Mouse (Mus musculus) kidney, postnatal 0 days (tissue): ENCODE data around the gene Mindy4. TPM values are rescaled to one million over a fixed set of nuclear protein-coding genes. Genes with fewer than 3 reads are reported as not detected.

Experiments used
- ATAC-seq: fragments of 200-750 bp; cut with Nextera tagmentation; replicated peaks from 2 replicates; pipeline ENCODE4 v1.8.0; 2017; ENCODE audit warnings: low read depth, moderate number of reproducible peaks, moderate TSS enrichment, moderate library complexity; ENCODE audit not compliant: low FRiP score
- DNase-seq: peaks from one replicate; pipeline ENCODE4 v3.0.0-alpha.2; 2016; ENCODE audit warnings: low spot score
- H3K27ac ChIP-seq: fragments of 300-500 bp; sonication (generic); 2 replicates; pipeline ENCODE4 v1.5.1; 2014; ENCODE audit warnings: mild to moderate bottlenecking
- H3K27me3 ChIP-seq: fragments of 300-500 bp; sonication (generic); 2 replicates; pipeline ENCODE4 v1.6.1; 2014; ENCODE audit warnings: low read length, mixed read lengths; ENCODE audit not compliant: insufficient read depth
- H3K36me3 ChIP-seq: fragments of 300-500 bp; sonication (generic); 2 replicates; pipeline ENCODE4 v1.6.1; 2014; ENCODE audit warnings: low read length, mixed read lengths; ENCODE audit not compliant: insufficient read depth
- H3K4me1 ChIP-seq: fragments of 300-500 bp; sonication (generic); replicated peaks from 2 replicates; pipeline ENCODE4 v1.6.1; 2014; ENCODE audit warnings: antibody characterized with exemption, low read length, mixed read lengths; ENCODE audit not compliant: insufficient read depth
- H3K4me2 ChIP-seq: fragments of 300-500 bp; sonication (generic); 2 replicates; pipeline ENCODE4 v1.6.1; 2014; ENCODE audit warnings: mild to moderate bottlenecking, low read length, moderate library complexity, mixed read lengths
- H3K4me3 ChIP-seq: fragments of 300-500 bp; sonication (generic); replicated peaks from 2 replicates; pipeline ENCODE4 v1.5.1; 2014; ENCODE audit warnings: low read depth, low read length
- H3K9ac ChIP-seq: fragments of 300-500 bp; sonication (generic); 2 replicates; pipeline ENCODE4 v1.6.1; 2014; ENCODE audit warnings: low read depth, low read length
- H3K9me3 ChIP-seq: fragments of 300-500 bp; sonication (generic); replicated peaks from 2 replicates; pipeline ENCODE4 v1.6.1; 2016; ENCODE audit warnings: low read length, inconsistent platforms, mixed read lengths
- CTCF ChIP-seq: IDR thresholded peaks from 2 replicates; pipeline ENCODE4 v1.5.1; 2016; ENCODE audit warnings: antibody characterized with exemption, low read depth, mild to moderate bottlenecking, moderate library complexity
- WGBS: fragments of 180-500 bp; shearing (Covaris S2); extraction: QIAGEN DNeasy Blood & Tissue Kit; methylation state at CpG from one replicate; pipeline ENCODE4 v1.1.7; 2014; 5-methylcytosine and 5-hydroxymethylcytosine counted together
- polyA plus RNA-seq: library from polyadenylated mRNA; unstranded; fragments of >200 nt; fragmentation: Nextera tagmentation; extraction: Ambion mirVana; gene quantifications from 2 replicates; pipeline ENCODE4 v1.2.1, GENCODE M21; 2015

The Mindy4 gene
- polyA plus RNA-seq, 1 experiment from 2014 or later: 11.6 TPM

DNA sequence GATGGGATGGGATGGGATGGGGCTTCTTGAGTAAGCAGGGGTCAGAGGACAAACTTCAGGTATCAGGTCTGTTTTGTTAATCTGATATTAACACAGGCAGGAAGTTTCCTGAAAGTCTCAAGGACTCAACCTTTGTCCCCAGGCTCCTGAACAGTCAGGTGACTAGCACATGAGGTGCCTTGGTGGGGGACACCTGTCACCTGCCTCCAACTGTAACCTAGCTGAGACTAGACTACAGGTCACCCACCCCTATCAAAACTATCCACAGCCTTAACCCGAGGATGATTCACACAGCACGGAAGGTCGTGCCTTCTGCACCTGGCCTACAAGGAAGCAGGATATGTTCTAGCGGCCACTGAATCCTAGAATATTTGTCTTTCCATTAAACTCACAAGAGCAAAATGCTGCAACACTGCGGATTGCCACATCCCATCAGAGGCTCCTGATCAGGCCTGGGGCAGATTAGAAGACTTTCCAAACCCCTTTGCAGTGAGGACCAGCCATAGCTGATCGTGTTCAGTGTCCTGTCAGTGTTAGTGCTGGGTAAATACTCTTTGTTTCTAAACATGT is 147.3 kb downstream of the Mindy4 start:
- 92% methylated on average over 6 of the region's 6 CpGs for WGBS
- Histone ChIP-seq H3K4me3 (no peak overlapping the region), H3K9me3 (no peaks in the 10 kb centered on the region), H3K9ac (no peak overlapping the region), H3K4me2 (no peak overlapping the region), H3K27me3 (no peaks in the 10 kb centered on the region), H3K27ac (no peak overlapping the region), H3K36me3 (no peaks in the 10 kb centered on the region), H3K4me1 (no peaks in the 10 kb centered on the region)
- no peak for DNase-seq
- TF ChIP-seq CTCF: no peak
- ATAC-seq: no peak; the same call in 1 of the 2 replicates

GRCm38 (mm10) chr6:55351712-55352111 is 148.5 kb downstream of the Mindy4 start:
- TF ChIP-seq CTCF: no peak
- H3K36me3 ChIP-seq: no peaks in the 10 kb centered on the region
- no peak for DNase-seq
- H3K4me1 ChIP-seq: no peaks in the 10 kb centered on the region
- ATAC-seq: peak; percentile 23; the same call in 1 of the 2 replicates
- no peak overlapping the region for H3K9ac ChIP-seq
- no peaks in the 10 kb centered on the region for H3K9me3 ChIP-seq
- no peak overlapping the region for H3K4me2 ChIP-seq
- H3K27ac ChIP-seq: no peak overlapping the region
- 45% methylated on average over 7 of the region's 7 CpGs for WGBS
- H3K4me3 ChIP-seq: no peak overlapping the region
- no peaks in the 10 kb centered on the region for H3K27me3 ChIP-seq

DNA sequence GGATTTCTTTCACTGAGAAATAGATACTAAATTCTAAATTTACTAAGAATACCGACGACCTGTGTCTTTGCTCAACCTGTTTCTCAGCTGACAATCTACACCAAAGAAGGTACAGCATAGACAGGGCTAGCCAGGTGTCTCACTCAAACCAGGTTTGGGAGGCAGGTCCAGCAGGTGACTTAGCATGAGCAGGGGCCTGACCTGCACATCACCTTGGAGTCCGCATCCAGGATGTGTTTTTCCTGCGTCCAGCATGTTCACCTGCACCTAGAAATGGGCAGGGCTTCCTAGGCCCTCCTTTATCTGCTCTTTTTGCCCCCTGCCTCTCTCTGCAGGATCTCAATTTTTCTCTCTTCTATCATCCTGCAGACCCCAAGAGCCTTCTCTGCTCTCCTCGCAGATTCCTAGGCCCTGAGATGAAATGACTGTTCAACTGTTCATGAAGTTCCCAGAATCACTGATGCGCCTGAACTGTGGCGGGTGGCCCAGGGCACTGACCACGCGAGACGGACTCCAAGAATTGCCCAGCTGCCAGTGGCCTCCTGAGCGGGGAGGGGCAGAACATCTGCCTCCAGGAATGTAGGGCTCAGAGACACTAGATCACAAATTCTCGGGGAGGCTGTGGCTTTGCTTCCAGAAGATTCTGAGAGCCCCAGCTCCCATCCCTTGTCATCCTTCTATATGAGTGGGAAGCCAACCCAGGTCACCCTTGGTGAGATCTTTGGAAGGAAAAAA is 150.7 kb downstream of the Mindy4 start:
- Histone ChIP-seq H3K4me1 (no peaks in the 10 kb centered on the region), H3K36me3 (no peaks in the 10 kb centered on the region), H3K4me3 (no peak overlapping the region), H3K27me3 (no peaks in the 10 kb centered on the region), H3K27ac (no peak overlapping the region), H3K9ac (no peak overlapping the region), H3K9me3 (no peaks in the 10 kb centered on the region), H3K4me2 (no peak overlapping the region)
- no peak for TF ChIP-seq CTCF
- DNase-seq: no peak
- ATAC-seq: no peak
- 75% methylated on average over 12 of the region's 12 CpGs for WGBS

- TF ChIP-seq CTCF: no peak
- Histone ChIP-seq H3K9ac (no peak overlapping the region), H3K36me3 (no peaks in the 10 kb centered on the region), H3K27ac (no peak overlapping the region), H3K9me3 (no peaks in the 10 kb centered on the region), H3K4me1 (no peaks in the 10 kb centered on the region), H3K4me2 (no peak overlapping the region), H3K4me3 (no peak overlapping the region), H3K27me3 (no peaks in the 10 kb centered on the region)
- DNase-seq (no peak), ATAC-seq (no peak)
- WGBS: 75% methylated on average over 4 of the region's 4 CpGs
Observed at GRCm38 (mm10) chr6:55354456-55355117, 151.4 kb downstream of the Mindy4 start.

GRCm38 (mm10) chr6:55355575-55355974 is 152.4 kb downstream of the Mindy4 start:
- WGBS: 72% methylated on average over 7 of the region's 7 CpGs
- Histone ChIP-seq H3K27me3 (no peaks in the 10 kb centered on the region), H3K27ac (no peak overlapping the region), H3K9ac (no peak overlapping the region), H3K36me3 (no peaks in the 10 kb centered on the region), H3K4me2 (no peak overlapping the region), H3K9me3 (no peaks in the 10 kb centered on the region), H3K4me3 (no peak overlapping the region), H3K4me1 (no peaks in the 10 kb centered on the region)
- DNase-seq (no peak), ATAC-seq (no peak)
- TF ChIP-seq CTCF: no peak

DNA sequence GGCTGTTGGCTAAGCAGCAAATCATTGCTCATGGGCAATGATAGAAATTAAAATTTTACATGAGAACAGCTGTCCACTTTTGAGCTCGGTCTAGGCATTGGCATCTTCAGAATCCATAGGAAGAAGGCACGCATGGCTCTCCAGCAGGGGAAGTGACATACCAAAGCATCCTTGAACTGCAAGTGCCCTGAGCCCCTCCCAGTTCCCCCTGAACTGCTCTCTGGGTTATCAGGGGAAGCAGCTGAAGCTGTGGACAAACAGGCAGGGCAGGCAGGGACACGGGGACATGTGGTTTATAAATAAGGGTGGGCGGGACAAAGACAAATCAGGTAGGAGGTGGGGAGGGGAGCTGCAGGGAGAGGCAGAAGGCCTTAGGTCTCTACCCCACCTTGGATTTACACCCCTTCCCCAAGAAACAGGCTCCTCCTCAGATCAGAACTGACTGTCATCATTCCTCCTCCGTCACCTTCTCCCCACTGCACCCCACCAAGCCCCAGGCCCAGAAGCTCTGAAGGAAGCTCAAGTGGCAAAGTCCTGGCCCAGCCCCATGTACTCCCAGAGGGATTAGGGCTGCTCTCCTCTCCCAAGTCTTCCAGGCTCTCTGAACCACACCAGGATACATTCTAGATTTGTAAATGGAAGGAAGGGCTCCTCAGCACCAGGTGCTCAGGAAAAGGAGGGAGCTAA is 153.0 kb downstream of the Mindy4 start:
- H3K9ac ChIP-seq: no peak overlapping the region
- TF ChIP-seq CTCF: no peak
- H3K4me2 ChIP-seq: no peak overlapping the region
- no peaks in the 10 kb centered on the region for H3K36me3 ChIP-seq
- no peaks in the 10 kb centered on the region for H3K9me3 ChIP-seq
- H3K27ac ChIP-seq: no peak overlapping the region
- no peak for ATAC-seq
- 54% methylated on average over 5 of the region's 5 CpGs for WGBS
- no peaks in the 10 kb centered on the region for H3K27me3 ChIP-seq
- H3K4me1 ChIP-seq: no peaks in the 10 kb centered on the region
- no peak overlapping the region for H3K4me3 ChIP-seq
- DNase-seq: no peak
